Mouse (Mus musculus) embryo, embryonic 11.5 days (tissue): Measurements from ENCODE around the gene Rbx1.
A peak's percentile ranks its signal among the peaks of the same experiment; 100 is the strongest.

Experiments used
- DNase-seq: peaks from one replicate; pipeline ENCODE4 v3.0.0-alpha.2; 2012; ENCODE audit warnings: low read depth, low spot score

Rbx1 gene

DNA sequence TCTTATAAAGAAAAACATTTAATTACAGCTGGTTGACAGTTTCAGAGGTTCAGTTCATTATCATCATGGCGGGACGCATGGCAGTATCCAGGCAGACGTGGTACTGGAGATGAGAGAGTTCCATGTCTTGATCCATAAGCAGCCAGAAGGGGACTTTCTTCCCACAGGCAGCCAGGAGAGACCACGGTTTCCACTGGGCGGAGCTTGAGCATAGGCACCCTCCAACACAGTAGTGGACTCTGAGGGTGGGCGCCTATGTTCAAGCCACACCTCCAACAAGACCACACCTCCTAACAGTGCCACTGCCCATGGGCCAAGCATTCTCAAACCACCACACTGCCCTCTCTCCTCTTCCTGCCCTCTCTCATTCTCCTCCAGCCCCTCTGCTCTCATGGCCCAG lies 17.6 kb downstream of the Rbx1 start:
- DNase-seq, result no peak

DNA sequence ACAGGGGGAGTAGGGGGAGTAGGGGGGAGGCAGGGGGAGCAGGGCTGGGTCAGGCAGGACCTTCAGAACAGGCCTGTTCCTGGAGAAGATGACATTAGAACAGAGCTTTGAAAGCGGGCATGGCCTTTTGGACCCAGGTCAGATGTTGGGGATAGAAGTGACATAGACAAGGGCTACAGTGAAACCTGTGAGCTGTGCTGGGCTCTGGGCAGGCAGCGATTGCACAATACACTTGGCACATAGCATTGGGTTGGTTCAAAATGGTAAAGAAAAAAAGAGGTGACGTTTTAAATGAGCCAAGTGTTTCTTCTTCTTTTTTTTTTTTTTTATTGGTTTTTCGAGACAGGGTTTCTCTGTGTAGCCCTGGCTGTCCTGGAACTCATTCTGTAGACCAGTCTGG lies 19.4 kb downstream of the Rbx1 start:
- no peak for DNase-seq

DNA sequence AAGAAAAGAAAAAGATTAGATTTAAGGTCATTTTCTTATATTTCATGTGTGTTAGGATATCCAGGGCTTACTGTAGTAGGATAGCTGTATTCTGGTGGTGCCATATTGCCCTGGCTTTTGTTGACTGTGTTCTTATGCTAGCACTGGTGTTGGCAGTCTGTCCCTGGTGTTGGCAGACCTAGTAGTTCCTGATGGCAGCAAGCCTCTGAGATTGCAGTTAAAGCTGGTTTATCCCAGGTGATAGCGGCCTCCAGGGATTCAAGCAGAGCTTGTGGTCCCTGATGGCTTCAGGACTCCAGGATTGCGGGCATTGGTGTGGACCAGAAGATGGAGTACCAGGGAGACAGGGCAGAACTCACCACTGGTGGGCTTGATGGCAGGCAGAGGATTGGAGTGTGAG lies 37.4 kb downstream of the Rbx1 start:
- DNase-seq, result no peak

DNA sequence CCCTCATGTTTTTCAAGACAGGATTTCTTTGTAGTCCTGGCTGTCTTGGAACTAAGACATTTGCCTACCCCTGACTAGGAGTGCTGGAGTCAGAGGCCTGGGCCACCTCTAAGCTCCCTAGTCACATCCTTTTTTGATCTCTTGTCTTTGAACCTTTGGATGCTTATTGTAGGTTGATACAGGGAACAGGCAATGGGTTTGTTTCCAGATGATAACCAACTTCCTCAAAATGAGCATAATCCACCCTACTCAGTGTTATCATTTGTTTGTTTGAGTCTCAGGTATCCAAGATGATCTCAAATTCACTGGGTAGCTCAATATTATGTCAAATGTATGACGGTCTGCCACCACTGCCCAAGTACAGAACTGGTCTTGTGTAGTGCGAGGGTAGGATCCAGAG lies 37.9 kb downstream of the Rbx1 start:
- DNase-seq, result no peak

DNA sequence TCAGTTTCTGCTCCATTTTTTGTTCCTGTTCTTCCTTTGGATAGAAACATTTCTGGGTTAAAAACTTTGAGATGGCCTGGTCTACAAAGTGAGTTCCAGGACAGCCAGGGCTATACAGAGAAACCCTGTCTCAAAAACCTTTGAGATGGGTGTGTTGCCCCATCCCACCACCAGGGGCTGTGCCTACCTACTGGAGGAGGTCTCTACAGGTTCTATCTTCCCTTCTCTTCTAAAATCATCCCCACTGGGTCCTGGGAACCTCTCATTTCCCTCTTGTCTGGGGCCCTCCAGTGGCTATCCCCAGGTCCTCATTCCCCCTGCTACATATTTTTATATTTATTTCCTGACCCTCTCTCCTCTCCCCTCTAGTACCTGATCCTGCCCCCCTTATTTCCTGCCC lies 41.1 kb downstream of the Rbx1 start:
- DNase-seq, result no peak

DNA sequence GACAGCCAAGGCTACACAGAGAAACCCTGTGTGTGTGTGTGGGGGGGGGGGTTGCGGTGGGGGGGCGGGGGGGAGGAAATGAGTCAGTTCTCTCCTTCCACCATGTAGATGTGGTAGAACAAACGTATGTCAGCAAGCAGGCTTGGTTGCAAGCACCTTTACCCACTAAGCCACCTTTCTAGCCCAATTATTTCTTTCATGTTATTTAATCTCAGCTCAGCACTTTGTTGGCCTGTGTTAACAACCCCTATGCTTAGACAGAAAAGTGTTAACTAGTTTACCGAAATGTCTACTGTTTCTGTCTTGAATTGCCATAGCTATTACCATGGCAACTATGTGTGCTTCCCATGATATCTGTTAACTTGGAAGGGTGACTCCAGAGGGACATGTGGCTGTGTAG lies 44.5 kb downstream of the Rbx1 start:
- no peak for DNase-seq

DNA sequence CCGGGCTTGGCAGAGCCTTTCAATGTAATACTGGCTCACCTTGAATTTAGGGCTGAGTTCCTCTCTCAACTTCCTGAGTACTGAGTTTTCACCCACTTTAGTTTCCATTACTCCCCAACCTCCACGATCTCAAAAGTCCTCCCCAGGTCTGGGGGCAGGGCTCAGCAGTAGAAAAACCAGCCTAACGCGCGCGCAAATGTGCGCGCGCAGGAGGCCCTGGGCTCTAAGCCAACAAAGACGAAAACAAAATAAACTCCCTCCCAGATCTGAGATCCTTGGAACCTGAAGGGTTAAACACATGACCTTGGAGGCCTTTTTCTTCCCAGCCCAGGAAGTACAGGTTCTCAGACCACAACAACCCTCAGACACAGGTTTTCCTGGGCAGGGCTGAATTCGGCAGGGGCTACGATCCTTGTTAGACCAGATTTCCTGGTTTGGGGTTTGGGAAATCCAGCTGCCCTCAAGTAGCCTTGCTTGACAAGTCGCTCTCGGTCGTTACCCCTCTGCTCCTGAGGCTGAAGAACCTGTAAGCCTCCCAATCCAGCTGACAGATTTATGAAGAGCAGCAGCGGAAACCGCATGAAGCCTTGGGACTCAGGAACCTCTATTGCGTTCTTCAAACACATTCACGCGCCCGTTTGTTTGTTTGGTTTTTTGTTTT lies 45.6 kb downstream of the Rbx1 start:
- no peak for DNase-seq

DNA sequence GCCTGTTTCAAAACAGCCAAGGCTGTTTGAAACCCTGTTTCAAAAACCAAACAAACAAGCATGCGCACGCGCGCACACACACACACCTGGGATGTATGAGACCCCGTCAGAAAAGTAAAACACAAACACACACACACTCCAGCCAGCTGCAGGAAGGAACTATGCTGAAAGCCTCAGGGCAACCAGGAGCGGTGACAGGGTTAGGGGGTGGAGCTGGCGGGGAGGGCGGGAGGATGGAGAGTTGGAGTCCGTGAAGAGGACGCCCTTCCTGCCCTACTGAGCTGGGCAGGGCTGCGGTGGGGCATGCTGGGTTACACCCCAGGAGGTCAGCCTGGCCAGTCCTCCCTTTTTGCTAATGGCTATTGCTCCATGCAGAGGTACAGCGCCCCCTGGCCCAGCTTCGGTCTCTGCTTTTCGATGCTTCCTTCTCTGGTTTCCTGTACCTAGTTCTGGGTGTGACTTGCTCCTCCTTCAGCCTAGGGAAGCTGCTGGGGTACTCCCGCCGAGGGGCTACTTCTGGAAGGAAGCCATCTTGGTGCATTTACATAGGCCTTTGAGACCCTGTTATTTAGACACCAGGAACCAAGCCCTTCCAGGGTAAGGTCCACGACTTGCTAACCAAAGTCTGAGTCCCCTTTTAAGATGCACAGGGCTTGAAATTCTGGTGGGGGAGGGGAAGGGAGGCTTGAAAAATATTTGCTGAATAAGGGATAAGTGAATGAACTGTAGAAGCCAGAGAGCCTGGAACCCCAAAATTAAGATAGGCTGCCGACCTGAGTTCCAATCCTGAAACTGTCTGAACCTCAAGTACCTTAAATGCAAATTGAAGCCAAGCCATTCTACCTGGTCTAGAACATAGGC lies 48.2 kb downstream of the Rbx1 start:
- peak; percentile 54 for DNase-seq

DNA sequence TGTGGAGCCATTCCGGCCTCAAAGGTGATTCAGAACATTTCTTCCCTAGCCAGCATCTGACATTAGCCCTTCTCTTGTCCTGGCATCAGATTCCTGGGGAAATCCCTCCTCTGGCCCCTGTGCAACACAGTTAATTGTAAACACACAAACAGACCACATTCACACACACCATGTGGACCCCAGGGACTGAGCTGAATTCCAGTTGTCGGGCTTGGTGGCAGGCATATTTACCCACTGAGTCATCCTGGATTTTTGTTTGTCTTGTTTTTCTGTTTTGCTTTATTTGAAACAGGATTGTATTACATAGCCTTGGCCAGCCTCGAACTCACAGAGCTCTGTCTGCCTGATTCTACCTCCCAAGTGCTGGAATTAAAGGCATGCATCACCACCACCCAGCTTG lies 49.1 kb downstream of the Rbx1 start:
- DNase-seq, result no peak

DNA sequence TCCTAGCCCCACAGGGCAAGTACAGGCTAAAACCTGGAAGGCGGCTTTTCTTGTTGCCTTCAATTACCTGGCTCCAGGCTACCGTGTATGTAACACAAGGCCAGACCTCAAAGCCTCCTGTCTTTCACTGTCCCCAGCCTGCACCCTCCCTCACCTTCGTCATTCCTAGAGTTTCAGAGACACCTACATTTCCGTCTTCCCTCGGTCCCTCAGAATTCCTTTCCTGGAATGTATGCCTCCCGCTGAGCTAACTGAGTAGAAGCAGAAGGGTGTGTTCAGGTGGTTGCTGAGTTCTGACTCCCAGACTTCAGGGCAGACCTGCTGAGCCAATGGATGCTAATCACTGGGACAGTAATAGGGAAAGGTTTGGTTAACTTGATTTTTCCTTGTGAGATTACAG lies 51.9 kb downstream of the Rbx1 start:
- DNase-seq, result no peak

DNA sequence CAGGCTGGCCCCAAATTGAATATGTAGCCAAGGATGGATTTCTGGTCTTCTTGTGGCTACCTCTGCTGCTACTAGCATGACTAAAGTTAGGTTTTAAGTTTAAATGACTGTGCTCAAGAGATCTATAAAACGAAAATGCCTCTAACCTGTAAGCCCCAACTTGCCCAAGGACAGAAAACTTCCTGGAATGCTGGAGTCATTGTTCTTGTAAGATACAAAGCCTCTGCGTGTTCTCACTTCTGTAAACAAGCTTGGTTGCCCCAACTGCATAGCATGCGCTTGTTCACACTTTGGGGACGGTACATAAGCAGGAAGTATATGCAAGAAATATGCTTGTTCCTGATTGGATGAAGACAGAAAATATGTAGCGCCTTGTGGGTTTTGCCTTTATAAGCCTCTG lies 52.7 kb downstream of the Rbx1 start:
- no peak for DNase-seq

DNA sequence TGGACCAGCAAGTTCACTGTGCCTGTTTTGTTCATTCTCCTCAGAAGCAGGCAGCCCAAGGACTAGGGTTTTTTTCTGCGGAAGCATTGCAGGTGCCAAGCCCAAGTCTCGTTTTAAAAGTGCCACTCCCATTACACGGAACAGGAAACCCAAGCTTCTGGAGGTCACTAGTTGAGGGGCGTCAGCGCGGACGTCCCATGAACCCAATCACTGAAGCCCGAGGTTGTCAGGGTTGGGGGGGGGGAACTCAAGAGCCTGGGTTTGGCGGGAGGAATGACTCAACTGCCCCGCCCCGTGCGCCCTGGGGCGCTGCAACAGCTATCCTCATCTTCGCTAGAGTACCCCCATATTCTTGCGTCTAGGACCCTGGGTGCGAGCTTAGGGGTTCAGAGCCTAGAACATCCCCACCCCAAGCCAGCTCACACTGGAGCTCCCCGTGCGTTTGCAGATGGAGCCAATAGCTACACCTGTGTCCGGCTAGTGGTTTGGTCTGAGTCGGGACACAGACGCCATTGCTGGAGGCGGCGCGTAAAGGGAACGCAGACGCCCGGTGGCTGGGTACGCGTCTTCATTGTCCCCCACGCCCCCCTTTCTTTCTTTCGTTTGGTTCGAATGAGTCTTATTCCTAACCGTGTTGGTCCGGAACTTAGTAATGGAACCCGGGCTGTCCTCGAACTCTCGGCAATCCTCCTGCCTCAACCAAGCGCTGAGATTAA lies 56.1 kb downstream of the Rbx1 start:
- no peak for DNase-seq

DNA sequence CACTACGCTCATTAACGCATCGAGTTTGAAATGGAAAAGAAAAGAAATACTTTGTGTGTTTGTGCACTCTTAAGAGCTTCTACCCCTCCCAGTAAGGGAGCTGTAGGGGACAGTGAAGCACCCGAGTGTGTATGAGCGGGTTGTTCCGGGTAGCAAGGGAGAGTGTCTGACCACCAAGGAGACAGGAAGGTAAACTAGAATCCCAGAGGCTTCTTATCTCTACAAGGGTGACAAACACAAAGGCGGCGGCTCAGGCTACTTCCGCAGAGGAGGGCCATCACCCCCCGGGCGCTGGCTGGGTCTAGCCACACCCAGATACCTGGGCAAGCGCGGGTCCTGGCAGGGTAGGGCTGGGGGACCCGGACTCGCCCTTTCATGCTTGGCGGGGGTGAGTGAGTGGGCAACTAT lies 56.7 kb downstream of the Rbx1 start:
- DNase-seq, result peak; percentile 22

DNA sequence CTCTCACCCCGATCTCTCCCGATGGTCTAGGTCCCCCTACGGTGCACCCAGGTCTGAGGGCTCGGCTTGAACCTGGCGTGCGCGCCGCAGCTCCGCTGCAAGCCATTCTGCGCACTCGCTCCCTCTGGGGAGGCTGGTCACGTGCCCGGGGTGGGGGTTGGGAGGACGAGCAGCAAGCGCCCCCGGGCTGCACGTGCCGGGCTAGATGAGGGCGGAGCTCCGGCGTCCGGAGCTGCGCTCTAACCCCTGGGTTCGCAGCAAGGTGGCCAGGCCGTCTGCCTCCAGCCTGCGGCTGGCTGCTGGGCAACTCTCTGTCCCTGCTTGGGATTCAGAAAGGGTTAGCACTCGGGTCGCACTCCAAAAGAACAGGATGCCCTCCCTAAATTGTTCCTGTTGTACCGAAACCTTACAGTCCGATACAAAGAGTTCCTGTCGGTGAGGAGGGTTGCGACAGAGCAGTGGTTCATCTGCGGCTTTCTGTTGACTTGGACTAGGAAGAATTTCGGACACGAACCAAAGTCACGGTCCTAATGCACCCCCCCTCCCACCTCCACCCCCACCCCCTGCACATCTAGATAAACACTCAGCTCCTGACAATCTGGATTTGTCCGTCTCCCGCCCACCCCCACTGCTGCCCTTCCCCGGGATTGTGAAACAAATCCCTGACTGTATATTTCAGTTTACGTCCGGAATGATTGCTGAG lies 57.2 kb downstream of the Rbx1 start:
- DNase-seq, result peak; percentile 88

DNA sequence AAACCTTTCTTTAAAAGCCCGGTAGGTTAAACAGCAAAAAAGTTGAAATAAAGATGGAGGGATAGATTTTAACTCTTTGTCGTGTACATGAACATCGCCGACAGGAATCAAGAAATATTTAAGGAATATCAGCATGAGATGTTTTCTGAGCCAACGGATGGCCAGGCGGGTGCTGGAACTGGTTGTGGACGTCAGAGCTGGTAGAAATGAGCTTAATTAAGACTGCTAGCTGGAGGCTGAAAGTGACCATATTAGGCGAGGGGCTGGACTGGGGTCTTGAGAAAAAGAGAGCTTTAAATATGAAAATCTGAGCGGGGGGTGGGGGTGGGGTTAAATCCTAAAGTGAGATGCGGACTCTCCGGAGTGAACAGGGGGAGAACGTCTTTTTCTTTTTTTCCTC lies 57.8 kb downstream of the Rbx1 start:
- DNase-seq, result no peak
